Mouse (Mus musculus): ENCODE measurements around the gene Gtf2b.
A peak's percentile ranks its signal among the peaks of the same experiment; 100 is the strongest.

Gene Gtf2b

GRCm38 (mm10) chr3:142764995-142765777 is at the start of gene Gtf2b:
Gene Gtf2b, plus strand, starts transcription at chr3:142765045.
- peak; percentile 77 for DNase-seq (ENCODE audit: low spot score)

GRCm38 (mm10) chr3:142725481-142725880 is 39.4 kb upstream of the Gtf2b start:
- DNase-seq (ENCODE audit: low spot score): no peak

GRCm38 (mm10) chr3:142725969-142726672 is 38.7 kb upstream of the Gtf2b start:
- DNase-seq (ENCODE audit: low spot score): no peak

- DNase-seq (ENCODE audit: low spot score): no peak
These were observed 30.6 kb upstream of the Gtf2b start for GRCm38 (mm10) chr3:142734291-142734690.

- peak; percentile 19 for DNase-seq (ENCODE audit: low spot score)
These were observed 23.9 kb upstream of the Gtf2b start for GRCm38 (mm10) chr3:142740896-142741295.

- no peak for DNase-seq (ENCODE audit: low spot score)
These were observed 20.6 kb upstream of the Gtf2b start for GRCm38 (mm10) chr3:142743973-142744898.

GRCm38 (mm10) chr3:142745076-142745475 is 19.8 kb upstream of the Gtf2b start:
- DNase-seq (ENCODE audit: low spot score): no peak

- no peak for DNase-seq (ENCODE audit: low spot score)
These were observed 17.2 kb upstream of the Gtf2b start for GRCm38 (mm10) chr3:142747673-142748072.

- DNase-seq (ENCODE audit: low spot score): no peak
These were observed 15.7 kb upstream of the Gtf2b start for GRCm38 (mm10) chr3:142749131-142749530.

- no peak for DNase-seq (ENCODE audit: low spot score)
These were observed 9.5 kb upstream of the Gtf2b start for GRCm38 (mm10) chr3:142755132-142755867.

- DNase-seq (ENCODE audit: low spot score): no peak
These were observed 7.0 kb upstream of the Gtf2b start for GRCm38 (mm10) chr3:142757841-142758240.

- DNase-seq (ENCODE audit: low spot score): no peak
These were observed 6.3 kb upstream of the Gtf2b start for GRCm38 (mm10) chr3:142758593-142758992.

GRCm38 (mm10) chr3:142760356-142760755 is 4.5 kb upstream of the Gtf2b start:
- no peak for DNase-seq (ENCODE audit: low spot score)

- no peak for DNase-seq (ENCODE audit: low spot score)
These were observed 927 bp downstream of the Gtf2b start for GRCm38 (mm10) chr3:142765778-142766165.

GRCm38 (mm10) chr3:142768498-142768897 is 3.7 kb downstream of the Gtf2b start:
- no peak for DNase-seq (ENCODE audit: low spot score)

GRCm38 (mm10) chr3:142770518-142770917 is 5.7 kb downstream of the Gtf2b start:
- no peak for DNase-seq (ENCODE audit: low spot score)

- no peak for DNase-seq (ENCODE audit: low spot score)
These were observed 8.8 kb downstream of the Gtf2b start for GRCm38 (mm10) chr3:142773538-142774191.

- DNase-seq (ENCODE audit: low spot score): no peak
These were observed 12.4 kb downstream of the Gtf2b start for GRCm38 (mm10) chr3:142777227-142777626.

GRCm38 (mm10) chr3:142786423-142787072 is 21.7 kb downstream of the Gtf2b start:
- DNase-seq (ENCODE audit: low spot score): no peak

GRCm38 (mm10) chr3:142795587-142795986 is 30.7 kb downstream of the Gtf2b start:
- DNase-seq (ENCODE audit: low spot score): no peak

GRCm38 (mm10) chr3:142811582-142811981 is 46.7 kb downstream of the Gtf2b start:
- DNase-seq (ENCODE audit: low spot score): no peak

All from left cerebral cortex, adult 11 months (tissue).